Mouse (Mus musculus) embryonic facial prominence, embryonic 12.5 days (tissue): ENCODE results near the gene Rapgef6. TPM values are rescaled to one million over a fixed set of nuclear protein-coding genes. Genes with fewer than 3 reads are reported as not detected.

Experiments
- ATAC-seq: fragments of 200-750 bp; cut with Nextera tagmentation; 2 replicates; pipeline ENCODE4 v1.8.0; 2017; ENCODE audit not compliant: insufficient number of reproducible peaks, insufficient read depth, low FRiP score, low TSS enrichment
- H3K27ac ChIP-seq: fragments of 300-500 bp; sonication (generic); 2 replicates; pipeline ENCODE4 v1.5.1; 2016; ENCODE audit warnings: mild to moderate bottlenecking
- H3K27me3 ChIP-seq: fragments of 300-500 bp; sonication (generic); 2 replicates; pipeline ENCODE4 v1.6.1; 2016; ENCODE audit warnings: mild to moderate bottlenecking, moderate library complexity
- H3K36me3 ChIP-seq: fragments of 300-500 bp; sonication (generic); 2 replicates; pipeline ENCODE4 v1.6.1; 2016; ENCODE audit warnings: mild to moderate bottlenecking
- H3K4me1 ChIP-seq: fragments of 300-500 bp; sonication (generic); 2 replicates; pipeline ENCODE4 v1.6.1; 2016
- H3K4me2 ChIP-seq: fragments of 300-500 bp; sonication (generic); replicated peaks from 2 replicates; pipeline ENCODE4 v1.6.1; 2016; ENCODE audit warnings: mild to moderate bottlenecking, moderate library complexity
- H3K4me3 ChIP-seq: fragments of 300-500 bp; sonication (generic); 2 replicates; pipeline ENCODE4 v1.5.1; 2016; ENCODE audit warnings: mild to moderate bottlenecking
- H3K9ac ChIP-seq: fragments of 300-500 bp; sonication (generic); 2 replicates; pipeline ENCODE4 v1.6.1; 2016; ENCODE audit warnings: mild to moderate bottlenecking, moderate library complexity
- H3K9me3 ChIP-seq: fragments of 300-500 bp; sonication (generic); 2 replicates; pipeline ENCODE4 v1.6.1; 2016; ENCODE audit warnings: mild to moderate bottlenecking, moderate library complexity
- WGBS: fragments of 180-500 bp; shearing (Covaris S2); methylation state at CpG from one replicate; pipeline ENCODE4 v1.1.7; 2016; 5-methylcytosine and 5-hydroxymethylcytosine counted together
- microRNA-seq: library from miRNA; unstranded; fragments of <30 nt; microRNA quantifications from one replicate; pipeline ENCODE4, GENCODE M21; 2017
- polyA plus RNA-seq: library from polyadenylated mRNA; unstranded; fragments of >200 nt; fragmentation: Nextera tagmentation; extraction: Ambion mirVana; gene quantifications from 2 replicates; pipeline ENCODE4 v1.2.1, GENCODE M21; 2016

The Rapgef6 gene
- polyA plus RNA-seq, 1 experiment from 2014 or later: 35.0 TPM

DNA sequence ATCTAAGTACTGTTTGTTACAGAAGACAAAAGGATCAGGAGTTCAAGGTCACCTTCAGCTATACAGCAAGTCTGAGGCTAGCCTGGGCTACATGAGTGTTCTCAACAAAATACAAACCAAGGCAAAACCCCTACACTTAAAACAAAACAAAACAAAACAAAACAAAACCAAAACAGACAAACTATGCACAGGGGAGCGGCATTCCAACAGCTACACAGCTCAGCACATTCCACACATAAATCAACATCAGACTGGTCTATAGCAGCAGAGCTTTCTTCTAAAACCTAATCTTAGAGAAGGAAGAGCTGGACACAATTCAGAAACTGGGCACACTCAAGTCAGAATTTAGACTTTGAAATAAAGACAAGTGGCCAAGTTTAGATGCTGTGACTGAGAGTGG lies 221.6 kb downstream of the Rapgef6 start:
- Histone ChIP-seq H3K4me2 (no peak overlapping the region), H3K27ac (no peak overlapping the region), H3K36me3 (peaks cover 29% of the 10 kb centered on the region), H3K4me1 (no peaks in the 10 kb centered on the region), H3K4me3 (no peak overlapping the region), H3K9me3 (no peaks in the 10 kb centered on the region), H3K9ac (no peak overlapping the region), H3K27me3 (no peaks in the 10 kb centered on the region)
- 92% methylated on average over 1 of the region's 1 CpGs for WGBS
- ATAC-seq: no peak

Small RNAs within 50 kb of the gene (microRNA-seq; reads per million reads assigned to microRNA genes)
- gene Gm26116: not detected

Other genes with a start within 250 kb of the Rapgef6 start
- gene Acsl6, start 219.0 kb upstream of the Rapgef6 start, polyA plus RNA-seq: 3.7 and 4.5 TPM in 2 replicates
- gene Meikin, start 152.2 kb upstream of the Rapgef6 start, polyA plus RNA-seq: not detected in 2 replicates
- gene Fnip1, start 84.6 kb upstream of the Rapgef6 start, polyA plus RNA-seq: 10.7 and 12.4 TPM in 2 replicates